Mouse (Mus musculus) neural tube, embryonic 14.5 days (tissue): ENCODE data around the gene H2afb3. TPM values are rescaled to one million over a fixed set of nuclear protein-coding genes. Genes with fewer than 3 reads are reported as not detected.
A peak's percentile ranks its signal among the peaks of the same experiment; 100 is the strongest.
"Not testable (repeated sequence)": the region's sequence is repeated elsewhere in the genome, so short reads cannot be mapped to it uniquely, and the experiment has no call there.

Source experiments
- ATAC-seq: fragments of 200-750 bp; cut with Nextera tagmentation; 2 replicates; pipeline ENCODE4 v1.8.0; 2017; ENCODE audit warnings: low read depth, mild to moderate bottlenecking, moderate TSS enrichment, moderate library complexity
- H3K27ac ChIP-seq: fragments of 300-500 bp; sonication (generic); 2 replicates; pipeline ENCODE4 v1.5.1; 2014; ENCODE audit warnings: low read depth, mild to moderate bottlenecking, control low read depth, low read length, moderate library complexity, mixed read lengths
- H3K27me3 ChIP-seq: fragments of 300-500 bp; sonication (generic); 2 replicates; pipeline ENCODE4 v1.6.1; 2014; ENCODE audit warnings: low read length; ENCODE audit not compliant: control insufficient read depth, insufficient read depth
- H3K36me3 ChIP-seq: fragments of 300-500 bp; sonication (generic); 2 replicates; pipeline ENCODE4 v1.6.1; 2014; ENCODE audit warnings: low read length, mixed read lengths; ENCODE audit not compliant: control insufficient read depth, insufficient read depth
- H3K4me1 ChIP-seq: fragments of 300-500 bp; sonication (generic); 2 replicates; pipeline ENCODE4 v1.6.1; 2014; ENCODE audit warnings: low read length; ENCODE audit not compliant: control insufficient read depth, insufficient read depth
- H3K4me2 ChIP-seq: fragments of 300-500 bp; sonication (generic); 2 replicates; pipeline ENCODE4 v1.6.1; 2014; ENCODE audit warnings: mild to moderate bottlenecking, low read depth, low read length, control low read depth
- H3K4me3 ChIP-seq: fragments of 300-500 bp; sonication (generic); 2 replicates; pipeline ENCODE4 v1.5.1; 2014; ENCODE audit warnings: low read depth, low read length, control low read depth, mixed read lengths
- H3K9ac ChIP-seq: fragments of 300-500 bp; sonication (generic); replicated peaks from 2 replicates; pipeline ENCODE4 v1.6.1; 2014; ENCODE audit warnings: low read depth, mild to moderate bottlenecking, control low read depth, low read length, mixed read lengths
- H3K9me3 ChIP-seq: fragments of 300-500 bp; sonication (generic); 2 replicates; pipeline ENCODE4 v1.6.1; 2016; ENCODE audit warnings: low read length; ENCODE audit not compliant: control insufficient read depth
- WGBS: fragments of 180-500 bp; shearing (Covaris S2); extraction: QIAGEN DNeasy Blood & Tissue Kit; methylation state at CpG from one replicate; pipeline ENCODE4 v1.1.7; 2014; 5-methylcytosine and 5-hydroxymethylcytosine counted together
- polyA plus RNA-seq: library from polyadenylated mRNA; unstranded; fragments of >200 nt; fragmentation: Nextera tagmentation; extraction: Ambion mirVana; gene quantifications from 2 replicates; pipeline ENCODE4 v1.2.1, GENCODE M21; 2014

The H2afb3 gene
- polyA plus RNA-seq: not detected in 2 replicates

- H3K27me3 ChIP-seq, H3K9ac ChIP-seq, H3K4me1 ChIP-seq, H3K36me3 ChIP-seq, H3K27ac ChIP-seq, H3K4me2 ChIP-seq, ATAC-seq, H3K9me3 ChIP-seq, H3K4me3 ChIP-seq: not testable (repeated sequence)
- 82% methylated on average over 8 of the region's 10 CpGs for WGBS
These were observed at the start of gene H2afb3 for GRCm38 (mm10) chrX:120312995-120313394. Gene H2afb3 (minus strand): TSS chrX:120313095.

GRCm38 (mm10) chrX:120301469-120302175 lies 11.3 kb downstream of the H2afb3 start:
- Histone ChIP-seq H3K4me3 (no peak overlapping the region), H3K27ac (no peak overlapping the region), H3K4me2 (no peak overlapping the region), H3K9ac (no peak overlapping the region), H3K9me3 (no peaks in the 10 kb centered on the region), H3K36me3 (no peaks in the 10 kb centered on the region), H3K4me1 (no peaks in the 10 kb centered on the region), H3K27me3 (no peaks in the 10 kb centered on the region)
- WGBS: 66% methylated on average over 2 of the region's 2 CpGs
- ATAC-seq: no peak

- ATAC-seq: peak; percentile 86
- peak overlapping the region; percentile 69 for H3K4me2 ChIP-seq
- WGBS: 6% methylated on average over 34 of the region's 46 CpGs
- H3K36me3 ChIP-seq: no peaks in the 10 kb centered on the region
- no peaks in the 10 kb centered on the region for H3K4me1 ChIP-seq
- H3K9ac ChIP-seq: peak overlapping the region; percentile 39
- H3K27ac ChIP-seq: peak overlapping the region; percentile 10; the same call in 1 of the 2 replicates
- H3K4me3 ChIP-seq: peak overlapping the region; percentile 43
- H3K9me3 ChIP-seq: no peaks in the 10 kb centered on the region
- H3K27me3 ChIP-seq: no peaks in the 10 kb centered on the region
These were observed 19.8 kb downstream of the H2afb3 start for GRCm38 (mm10) chrX:120292832-120293750.

- no peaks in the 10 kb centered on the region for H3K27me3 ChIP-seq
- no peaks in the 10 kb centered on the region for H3K36me3 ChIP-seq
- 0 out of 2 replicates have a peak overlapping the region, but pooled peaks have one; percentile 21 for H3K9ac ChIP-seq
- H3K4me3 ChIP-seq: peak overlapping the region; percentile 43
- peak overlapping the region; percentile 69 for H3K4me2 ChIP-seq
- no peaks in the 10 kb centered on the region for H3K4me1 ChIP-seq
- H3K27ac ChIP-seq: no peak overlapping the region
- WGBS: 10% methylated on average over 13 of the region's 13 CpGs
- no peaks in the 10 kb centered on the region for H3K9me3 ChIP-seq
- ATAC-seq: no peak
These were observed 21.2 kb downstream of the H2afb3 start for GRCm38 (mm10) chrX:120291696-120292095.

- no peaks in the 10 kb centered on the region for H3K9me3 ChIP-seq
- ATAC-seq: no peak
- no peak overlapping the region for H3K27ac ChIP-seq
- H3K4me3 ChIP-seq: peak overlapping the region; percentile 43
- no peaks in the 10 kb centered on the region for H3K27me3 ChIP-seq
- H3K4me1 ChIP-seq: no peaks in the 10 kb centered on the region
- H3K4me2 ChIP-seq: peak overlapping the region; percentile 69
- H3K9ac ChIP-seq: peak overlapping the region; percentile 46; the same call in 1 of the 2 replicates
- H3K36me3 ChIP-seq: no peaks in the 10 kb centered on the region
- 19% methylated on average over 18 of the region's 18 CpGs for WGBS
These were observed 22.0 kb downstream of the H2afb3 start for GRCm38 (mm10) chrX:120290900-120291280.

- ATAC-seq: peak; percentile 86
- H3K27ac ChIP-seq: no peak within 1 kb of the TSS
- WGBS: 11% methylated on average over 30 of the region's 40 CpGs
These were observed 22.6 kb downstream of the H2afb3 start, which contains the start of gene Pcdh11x for GRCm38 (mm10) chrX:120290011-120290899. Gene Pcdh11x (plus strand): TSS chrX:120290259.

GRCm38 (mm10) chrX:120287502-120287901 lies 25.4 kb downstream of the H2afb3 start:
- no peak for ATAC-seq
- WGBS: 6% methylated on average over 1 of the region's 1 CpGs
- Histone ChIP-seq H3K4me3 (no peak overlapping the region), H3K36me3 (no peaks in the 10 kb centered on the region), H3K4me1 (no peaks in the 10 kb centered on the region), H3K9me3 (no peaks in the 10 kb centered on the region), H3K27me3 (no peaks in the 10 kb centered on the region), H3K27ac (no peak overlapping the region), H3K4me2 (no peak overlapping the region), H3K9ac (no peak overlapping the region)

More at GRCm38 (mm10) chrX:120290011-120290899, 22.6 kb downstream of the H2afb3 start, which contains the start of gene Pcdh11x:
- Histone ChIP-seq H3K9me3 (no peaks in the 10 kb centered on the region), H3K4me1 (no peaks in the 10 kb centered on the region), H3K4me3 (peak within 1 kb of the TSS; percentile 43), H3K4me2 (peak within 1 kb of the TSS; percentile 69), H3K36me3 (no peaks in the 10 kb centered on the region), H3K9ac (peak within 1 kb of the TSS; percentile 46), H3K27me3 (no peaks in the 10 kb centered on the region)

- Histone ChIP-seq H3K36me3 (no peaks in the 10 kb centered on the region), H3K4me3 (no peak overlapping the region), H3K4me1 (no peaks in the 10 kb centered on the region), H3K27ac (no peak overlapping the region), H3K27me3 (no peaks in the 10 kb centered on the region), H3K9me3 (no peaks in the 10 kb centered on the region), H3K4me2 (no peak overlapping the region), H3K9ac (no peak overlapping the region)
- ATAC-seq: no peak
These were observed 27.4 kb downstream of the H2afb3 start for GRCm38 (mm10) chrX:120285522-120285921.
